Mouse (Mus musculus) layer of hippocampus, postnatal 25 days (tissue): ENCODE results near the gene Cyp2b13. TPM values are rescaled to one million over a fixed set of nuclear protein-coding genes. Genes with fewer than 3 reads are reported as not detected.
"Not testable (repeated sequence)": the region's sequence is repeated elsewhere in the genome, so short reads cannot be mapped to it uniquely, and the experiment has no call there.

Experiments
- DNase-seq, 2 experiments: peaks; one replicate each; pipeline ENCODE4 v3.0.0; 2022; ENCODE audit warnings: mixed read lengths in 2 of 2, low spot score in 1 of 2; ENCODE audit errors: extremely low spot score in 1 of 2
- total RNA-seq, 2 experiments: library from RNA; stranded (reverse); gene quantifications; 2 replicates each; pipeline ENCODE4 v1.2.3; 2021

Gene Cyp2b13
- total RNA-seq, result not detected

- not testable (repeated sequence) for DNase-seq
These were observed at the start of gene Cyp2b13 for GRCm38 (mm10) chr7:26061197-26061596. Gene Cyp2b13, plus strand, starts transcription at chr7:26061497.

DNA sequence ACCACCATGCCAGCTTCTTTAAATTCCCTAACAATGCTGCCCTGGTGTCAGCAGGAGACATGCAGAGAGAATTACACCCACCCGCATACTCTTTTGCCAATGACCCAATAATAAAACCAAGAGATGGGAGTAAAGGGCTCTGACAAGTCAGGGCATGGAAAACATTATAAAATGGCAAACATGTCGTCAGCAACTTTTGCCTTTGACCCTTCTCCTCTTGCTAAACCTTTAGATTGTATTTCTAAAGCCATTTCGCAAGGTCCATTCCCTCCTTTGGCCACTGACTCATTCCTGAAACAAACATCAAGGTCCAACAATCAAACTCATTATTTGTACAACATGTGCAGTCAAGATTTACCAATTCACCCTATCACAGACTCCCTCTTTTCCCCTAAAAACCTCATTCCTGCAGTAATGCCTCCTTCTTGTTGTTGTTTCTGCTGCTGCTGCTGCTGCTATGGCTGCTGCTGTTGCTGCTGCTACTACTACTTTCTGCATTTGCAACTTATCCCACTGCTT is 41.4 kb upstream of the Cyp2b13 start:
- DNase-seq, result not testable (repeated sequence)

- not testable (repeated sequence) for DNase-seq
These were observed 6.2 kb upstream of the Cyp2b13 start for GRCm38 (mm10) chr7:26054885-26055630.

DNA sequence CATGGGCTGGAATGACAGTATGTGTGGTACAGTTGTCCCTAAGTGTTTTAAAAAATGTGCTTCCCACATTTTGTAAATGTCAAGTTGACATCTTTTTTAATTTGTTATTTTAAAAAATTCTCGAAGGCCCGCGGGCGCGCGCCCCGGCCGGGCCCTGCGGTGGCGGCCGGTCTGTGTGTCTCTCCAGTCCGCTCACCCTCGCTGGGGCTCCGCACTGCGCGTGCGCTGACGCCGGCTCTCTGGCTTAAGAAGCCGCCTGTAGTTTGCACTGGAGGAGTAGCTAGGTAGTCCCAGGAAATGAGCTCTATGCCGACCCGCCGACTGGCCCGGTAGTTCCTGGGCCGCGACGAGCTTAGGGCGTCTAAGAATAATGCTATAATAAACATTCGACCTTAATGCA is 10.4 kb downstream of the Cyp2b13 start:
- not testable (repeated sequence) for DNase-seq

DNA sequence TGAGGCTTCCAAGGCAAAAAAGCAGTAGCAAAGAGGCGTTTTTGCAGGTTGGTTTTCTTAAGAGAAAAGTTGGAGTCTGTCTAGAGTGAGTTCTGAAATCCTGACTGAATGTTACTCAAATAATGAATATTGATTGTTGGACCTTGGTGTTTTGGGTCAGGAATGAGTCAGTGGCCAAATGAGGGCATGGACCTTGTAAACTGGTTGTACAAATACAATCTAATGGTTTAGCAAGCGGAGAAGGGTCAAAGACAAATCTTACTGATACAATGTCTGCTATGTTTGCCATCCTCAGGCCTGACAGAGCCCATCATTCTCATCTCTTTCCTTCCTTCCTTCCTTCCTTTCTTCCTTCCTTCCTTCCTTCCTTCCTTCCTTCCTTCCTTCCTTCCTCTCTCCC is 21.3 kb downstream of the Cyp2b13 start:
- no peak for DNase-seq

DNA sequence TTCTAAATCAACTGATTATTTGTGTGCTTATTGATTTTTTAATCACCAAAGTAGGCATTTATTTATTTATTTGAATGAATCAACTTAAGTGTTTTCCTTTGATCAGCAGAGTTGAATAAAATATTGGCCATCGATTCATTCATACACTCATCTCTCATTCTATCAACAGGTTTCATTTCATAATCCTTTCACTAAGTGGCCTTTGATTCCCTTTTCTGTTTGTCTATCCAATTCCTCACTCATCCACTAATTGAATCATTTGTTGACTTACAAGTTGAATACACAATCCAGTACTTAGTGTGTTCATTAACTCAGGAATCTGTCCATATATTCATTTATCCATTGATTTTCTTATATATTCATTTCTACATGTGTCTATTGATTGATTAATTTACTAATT is 26.1 kb downstream of the Cyp2b13 start:
- no peak for DNase-seq

DNA sequence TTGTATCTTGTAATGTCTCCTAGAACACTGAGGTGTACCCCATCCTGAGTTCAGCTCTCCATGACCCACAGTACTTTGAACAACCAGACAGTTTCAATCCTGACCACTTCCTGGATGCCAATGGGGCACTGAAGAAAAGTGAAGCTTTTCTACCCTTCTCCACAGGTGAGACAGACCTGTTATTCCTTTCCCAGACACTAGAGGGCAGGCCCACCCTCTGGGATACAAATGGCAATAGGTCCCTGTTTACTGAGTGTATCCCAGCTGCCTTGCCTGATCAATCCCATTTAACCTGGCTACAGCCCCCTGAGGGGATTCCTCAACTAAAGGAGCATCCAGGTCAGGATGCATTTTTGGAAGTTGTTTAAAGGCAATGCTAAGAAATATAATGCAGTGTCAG is 27.3 kb downstream of the Cyp2b13 start:
- DNase-seq, result not testable (repeated sequence)

DNA sequence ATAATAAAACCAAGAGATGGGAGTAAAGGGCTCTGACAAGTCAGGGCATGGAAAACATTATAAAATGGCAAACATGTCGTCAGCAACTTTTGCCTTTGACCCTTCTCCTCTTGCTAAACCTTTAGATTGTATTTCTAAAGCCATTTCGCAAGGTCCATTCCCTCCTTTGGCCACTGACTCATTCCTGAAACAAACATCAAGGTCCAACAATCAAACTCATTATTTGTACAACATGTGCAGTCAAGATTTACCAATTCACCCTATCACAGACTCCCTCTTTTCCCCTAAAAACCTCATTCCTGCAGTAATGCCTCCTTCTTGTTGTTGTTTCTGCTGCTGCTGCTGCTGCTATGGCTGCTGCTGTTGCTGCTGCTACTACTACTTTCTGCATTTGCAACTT is 78.3 kb downstream of the Cyp2b13 start:
- DNase-seq, result not testable (repeated sequence)

DNA sequence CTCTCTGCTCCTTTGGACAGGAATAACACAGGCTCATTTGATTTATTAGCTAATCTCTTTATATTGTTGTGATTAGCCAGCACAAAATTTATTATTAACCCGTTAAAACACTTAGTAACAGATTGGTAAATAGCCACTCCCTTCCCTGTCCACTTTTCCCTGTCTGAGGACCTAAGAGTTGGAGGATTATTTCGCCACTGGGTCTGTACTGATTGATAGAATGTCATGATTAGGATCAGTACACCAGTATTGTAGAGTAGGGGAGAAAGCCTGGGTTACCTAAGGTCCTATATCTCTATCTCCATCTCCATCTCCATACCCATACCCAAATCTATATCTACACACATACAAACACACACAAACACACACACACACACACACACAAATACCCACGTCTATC is 82.4 kb downstream of the Cyp2b13 start:
- not testable (repeated sequence) for DNase-seq

Other genes starting within 250 kb of the Cyp2b13 start
- gene Cyp2s1, start 244.6 kb upstream of the Cyp2b13 start, total RNA-seq, result 1 to 10 TPM; 1.2 to 1.3 TPM
- under 1 TPM; 0.19 to 0.27 TPM for gene Cyp2b10, start 163.9 kb upstream of the Cyp2b13 start, total RNA-seq
- gene Cyp2b9, start 111.9 kb downstream of the Cyp2b13 start, total RNA-seq, result not detected
- not detected for gene Vmn1r184, start 198.8 kb downstream of the Cyp2b13 start, total RNA-seq
- gene Cyp2a4, start 245.7 kb downstream of the Cyp2b13 start, total RNA-seq, result not detected